Mouse (Mus musculus) ES-E14 (cell line): ENCODE results near the gene Nos1ap.

Source experiments
- HCFC1 ChIP-seq: IDR thresholded peaks from 2 replicates; pipeline ENCODE4 v1.6.1; 2012; ENCODE audit warnings: low read length, inconsistent platforms, borderline replicate concordance; ENCODE audit not compliant: insufficient read depth
- MAFK ChIP-seq: IDR thresholded peaks from 2 replicates; pipeline ENCODE4 v1.6.1; 2014; ENCODE audit warnings: mild to moderate bottlenecking, low read depth, low read length, inconsistent platforms; ENCODE audit not compliant: insufficient read depth
- ZC3H11A ChIP-seq: IDR thresholded peaks from 2 replicates; pipeline ENCODE4 v1.6.1; 2012; ENCODE audit warnings: low read depth, mild to moderate bottlenecking, inconsistent platforms, low read length, borderline replicate concordance

- TF ChIP-seq MAFK (no peak), HCFC1 (no peak), ZC3H11A (no peak)
Measured at GRCm38 (mm10) chr1:170308503-170308902, 281.2 kb downstream of the Nos1ap start, which contains the start of gene Spata46.
